Mouse (Mus musculus) A20 (cell line): ENCODE measurements around the gene Ankrd61.
A peak's percentile ranks its signal among the peaks of the same experiment; 100 is the strongest.

Experiments
- DNase-seq: peaks from one replicate; pipeline ENCODE4 v3.0.0-alpha.2; 2011; ENCODE audit warnings: low read depth, low spot score

Ankrd61 gene

GRCm38 (mm10) chr5:143893396-143893795, 4.1 kb downstream of the Ankrd61 start:
- DNase-seq: no peak

GRCm38 (mm10) chr5:143892255-143892886, 5.1 kb downstream of the Ankrd61 start:
- no peak for DNase-seq

GRCm38 (mm10) chr5:143890741-143891140, 6.7 kb downstream of the Ankrd61 start:
- DNase-seq: no peak

GRCm38 (mm10) chr5:143885274-143885673, 12.2 kb downstream of the Ankrd61 start:
- no peak for DNase-seq

GRCm38 (mm10) chr5:143874571-143874970, 22.9 kb downstream of the Ankrd61 start:
- no peak for DNase-seq

- peak; percentile 85 for DNase-seq
Measured at GRCm38 (mm10) chr5:143871547-143872169, 25.8 kb downstream of the Ankrd61 start.
